Mouse (Mus musculus) E14TG2a.4 (cell line): ENCODE measurements around the gene ccdc198.

Source experiments
- CTCF ChIP-seq: conservative IDR thresholded peaks from 2 replicates; pipeline ENCODE4 v1.5.1; 2014; ENCODE audit warnings: low read length
- POU5F1 ChIP-seq: IDR thresholded peaks from 2 replicates; pipeline ENCODE4 v1.6.1; 2014; ENCODE audit warnings: low read length, borderline replicate concordance

- TF ChIP-seq CTCF (no peak), POU5F1 (no peak)
Observed at GRCm38 (mm10) chr14:49171867-49172581, 73.2 kb downstream of the ccdc198 start, which contains the start of gene Naa30.
